Mouse (Mus musculus) intestine, postnatal 0 days (tissue): ENCODE results near the gene 2700049A03Rik. TPM values are rescaled to one million over a fixed set of nuclear protein-coding genes. Genes with fewer than 3 reads are reported as not detected.
A peak's percentile ranks its signal among the peaks of the same experiment; 100 is the strongest.

Experiments
- ATAC-seq: fragments of 200-750 bp; cut with Nextera tagmentation; 2 replicates; pipeline ENCODE4 v1.8.0; 2017; ENCODE audit warnings: mild to moderate bottlenecking, moderate TSS enrichment, moderate library complexity
- H3K27ac ChIP-seq: fragments of 300-500 bp; sonication (generic); 2 replicates; pipeline ENCODE4 v1.5.1; 2014; ENCODE audit warnings: mild to moderate bottlenecking, low read depth, low read length, moderate library complexity
- H3K27me3 ChIP-seq: fragments of 300-500 bp; sonication (generic); replicated peaks from 2 replicates; pipeline ENCODE4 v1.6.1; 2014; ENCODE audit warnings: low read length, mixed read lengths; ENCODE audit not compliant: control insufficient read depth, insufficient read depth
- H3K36me3 ChIP-seq: fragments of 300-500 bp; sonication (generic); 2 replicates; pipeline ENCODE4 v1.6.1; 2014; ENCODE audit warnings: mild to moderate bottlenecking, moderate library complexity; ENCODE audit not compliant: control insufficient read depth, insufficient read depth
- H3K4me1 ChIP-seq: fragments of 300-500 bp; sonication (generic); replicated peaks from 2 replicates; pipeline ENCODE4 v1.6.1; 2014; ENCODE audit warnings: antibody characterized with exemption, low read length, mixed read lengths; ENCODE audit not compliant: control insufficient read depth, insufficient read depth
- H3K4me2 ChIP-seq: fragments of 300-500 bp; sonication (generic); replicated peaks from 2 replicates; pipeline ENCODE4 v1.6.1; 2014; ENCODE audit warnings: low read depth, mild to moderate bottlenecking, moderate library complexity
- H3K4me3 ChIP-seq: fragments of 300-500 bp; sonication (generic); 2 replicates; pipeline ENCODE4 v1.5.1; 2014; ENCODE audit warnings: low read depth, low read length
- H3K9ac ChIP-seq: fragments of 300-500 bp; sonication (generic); 2 replicates; pipeline ENCODE4 v1.6.1; 2014; ENCODE audit warnings: mild to moderate bottlenecking, low read depth, low read length
- H3K9me3 ChIP-seq: fragments of 300-500 bp; sonication (generic); 2 replicates; pipeline ENCODE4 v1.6.1; 2016; ENCODE audit warnings: mixed run types; ENCODE audit not compliant: control insufficient read depth
- CTCF ChIP-seq: sonication (generic); IDR thresholded peaks from 2 replicates; pipeline ENCODE4 v1.5.1; 2016; ENCODE audit warnings: low read depth, mild to moderate bottlenecking, control low read depth, antibody characterized with exemption, moderate library complexity
- WGBS: fragments of 180-500 bp; shearing (Covaris S2); extraction: QIAGEN DNeasy Blood & Tissue Kit; methylation state at CpG from one replicate; pipeline ENCODE4 v1.1.7; 2014; 5-methylcytosine and 5-hydroxymethylcytosine counted together
- polyA plus RNA-seq: library from polyadenylated mRNA; unstranded; fragments of >200 nt; fragmentation: Nextera tagmentation; extraction: Ambion mirVana; gene quantifications from 2 replicates; pipeline ENCODE4 v1.2.1, GENCODE M21; 2015

2700049A03Rik gene
- polyA plus RNA-seq, 1 experiment from 2014 or later = 2.7 TPM

DNA sequence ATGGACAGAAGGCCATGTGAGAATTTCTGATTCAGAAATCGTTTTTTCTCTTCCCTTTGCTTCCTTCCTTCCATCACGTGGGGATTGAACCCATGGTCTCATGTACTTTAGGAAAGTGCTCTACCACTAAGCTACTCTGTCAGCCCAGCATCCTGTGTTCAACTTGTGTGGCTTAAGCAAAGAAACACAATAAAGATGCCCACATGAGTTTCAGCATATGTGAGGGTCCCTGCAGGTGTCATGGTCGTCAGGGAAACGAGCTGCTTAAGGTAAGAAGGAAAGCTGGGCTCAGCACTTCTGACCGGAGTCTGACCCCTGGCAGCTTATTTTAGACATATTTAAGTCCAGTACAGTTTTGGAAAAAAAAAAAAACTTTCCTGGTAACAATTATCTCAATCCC is 134.5 kb downstream of the 2700049A03Rik start:
- no peaks in the 10 kb centered on the region for H3K9me3 ChIP-seq
- no peak for TF ChIP-seq CTCF
- no peak overlapping the region for H3K4me3 ChIP-seq
- no peak overlapping the region for H3K9ac ChIP-seq
- 81% methylated on average over 5 of the region's 5 CpGs for WGBS
- H3K4me1 ChIP-seq = no peaks in the 10 kb centered on the region
- no peak for ATAC-seq
- H3K36me3 ChIP-seq = no peaks in the 10 kb centered on the region
- no peaks in the 10 kb centered on the region for H3K27me3 ChIP-seq
- H3K27ac ChIP-seq = no peak overlapping the region
- H3K4me2 ChIP-seq = no peak overlapping the region

DNA sequence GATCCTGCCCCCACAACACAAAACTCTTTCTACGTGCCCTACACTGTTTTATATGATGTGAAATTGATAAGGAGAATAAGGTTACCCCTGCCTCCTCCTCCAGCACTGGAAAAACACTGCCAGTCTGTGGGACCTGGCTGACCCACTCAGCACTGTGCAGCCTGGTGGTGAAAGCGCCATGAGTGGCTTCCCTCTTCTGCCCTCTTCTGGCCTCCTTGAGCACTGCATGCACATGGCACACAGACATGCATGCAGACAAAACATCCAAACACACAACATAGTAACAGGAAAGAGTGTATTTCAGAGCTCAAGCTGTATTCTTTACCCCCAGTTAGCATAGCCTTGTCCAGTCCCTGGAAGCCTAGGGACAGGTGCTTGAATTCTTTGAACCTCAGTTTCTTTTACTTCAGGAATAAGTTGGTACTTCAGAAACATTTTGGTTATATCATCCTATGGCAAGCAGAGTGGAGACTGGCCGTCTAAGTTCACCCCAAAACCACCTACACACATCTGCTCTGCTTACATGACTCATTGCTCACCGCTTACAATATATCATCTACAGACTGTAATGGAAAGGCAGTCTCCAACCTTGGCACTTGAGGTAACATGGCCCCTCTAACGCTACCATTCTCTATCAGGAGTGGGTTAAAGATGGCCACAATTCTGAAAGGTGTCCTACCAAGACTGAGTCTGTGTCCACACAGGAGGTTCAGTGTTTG is 138.0 kb downstream of the 2700049A03Rik start:
- WGBS = 92% methylated on average over 5 of the region's 5 CpGs
- Histone ChIP-seq H3K27me3 (no peaks in the 10 kb centered on the region), H3K9me3 (no peaks in the 10 kb centered on the region), H3K4me3 (no peak overlapping the region), H3K9ac (no peak overlapping the region), H3K4me1 (no peaks in the 10 kb centered on the region), H3K27ac (no peak overlapping the region), H3K4me2 (no peak overlapping the region), H3K36me3 (no peaks in the 10 kb centered on the region)
- TF ChIP-seq CTCF = peak; percentile 50
- ATAC-seq = no peak

DNA sequence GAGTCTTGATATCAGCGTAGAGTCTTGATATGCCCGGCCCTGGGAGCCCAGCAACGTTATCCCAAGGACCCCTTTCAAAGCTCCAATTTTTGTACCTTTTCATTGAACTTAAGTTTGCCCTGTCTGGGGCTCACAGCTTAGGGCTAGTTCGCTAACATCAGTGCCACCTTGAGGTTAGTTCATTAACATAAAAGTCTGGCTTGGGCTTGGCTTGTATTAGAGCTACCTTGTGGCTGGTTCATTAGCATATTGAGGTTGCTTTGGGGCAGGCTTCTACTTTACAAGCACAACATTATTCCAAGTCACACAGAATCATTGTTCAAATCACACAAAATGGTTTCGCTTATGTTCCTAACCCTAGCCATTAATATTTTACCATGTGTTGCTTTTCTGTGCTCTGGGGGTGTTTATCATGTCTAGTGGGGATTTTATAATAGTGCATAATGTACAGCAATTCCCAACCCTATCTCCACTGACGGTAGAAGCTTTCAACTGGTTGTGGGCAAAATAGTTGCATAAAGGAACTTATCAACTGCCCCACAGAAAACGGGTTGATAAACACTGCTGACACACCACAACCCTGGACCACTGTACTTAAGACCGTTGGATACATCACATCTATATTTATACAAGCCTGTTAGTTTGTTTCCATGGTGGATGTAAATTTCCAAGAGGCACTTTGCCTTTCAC is 139.4 kb downstream of the 2700049A03Rik start:
- Histone ChIP-seq H3K27ac (no peak overlapping the region), H3K4me2 (no peak overlapping the region), H3K27me3 (no peaks in the 10 kb centered on the region), H3K4me1 (no peaks in the 10 kb centered on the region), H3K9ac (no peak overlapping the region), H3K4me3 (no peak overlapping the region), H3K36me3 (no peaks in the 10 kb centered on the region), H3K9me3 (no peaks in the 10 kb centered on the region)
- 82% methylated on average over 8 of the region's 8 CpGs for WGBS
- TF ChIP-seq CTCF = no peak
- no peak for ATAC-seq

DNA sequence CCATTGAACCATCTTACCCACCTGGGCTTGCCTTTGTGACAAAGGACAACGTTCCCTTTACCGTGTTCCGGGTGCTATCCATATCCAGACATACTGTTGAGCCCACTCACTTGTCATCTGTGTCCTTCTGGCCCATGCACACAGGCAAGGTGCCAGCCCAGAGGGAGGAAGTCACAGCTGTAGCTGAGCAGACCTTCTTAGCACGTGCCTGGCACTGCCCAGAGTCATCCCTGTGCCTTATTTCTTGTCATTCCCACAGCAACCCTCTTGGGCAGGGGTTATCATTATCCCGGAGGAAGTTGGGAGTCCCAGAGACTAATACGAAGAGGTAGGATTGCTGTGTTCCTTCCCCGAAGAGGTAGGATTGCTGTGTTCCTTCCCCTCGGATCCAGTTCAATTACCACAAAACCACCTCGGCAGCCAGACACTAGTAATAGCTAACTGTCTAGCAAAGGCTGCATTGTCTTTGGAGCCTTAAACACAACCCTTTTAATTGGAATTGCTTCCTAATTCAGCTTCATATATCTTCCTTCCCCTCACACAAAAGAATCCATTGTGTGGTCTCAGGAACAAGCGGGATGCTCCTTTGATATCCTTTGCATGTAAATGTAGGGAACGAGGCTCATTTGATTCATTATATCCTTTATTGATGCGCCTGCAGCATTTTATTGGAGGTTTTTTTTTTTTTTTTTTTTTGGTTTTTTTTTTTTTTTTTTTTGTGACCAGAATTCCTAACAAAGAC is 143.0 kb downstream of the 2700049A03Rik start:
- no peak for ATAC-seq
- WGBS = 78% methylated on average over 12 of the region's 12 CpGs

DNA sequence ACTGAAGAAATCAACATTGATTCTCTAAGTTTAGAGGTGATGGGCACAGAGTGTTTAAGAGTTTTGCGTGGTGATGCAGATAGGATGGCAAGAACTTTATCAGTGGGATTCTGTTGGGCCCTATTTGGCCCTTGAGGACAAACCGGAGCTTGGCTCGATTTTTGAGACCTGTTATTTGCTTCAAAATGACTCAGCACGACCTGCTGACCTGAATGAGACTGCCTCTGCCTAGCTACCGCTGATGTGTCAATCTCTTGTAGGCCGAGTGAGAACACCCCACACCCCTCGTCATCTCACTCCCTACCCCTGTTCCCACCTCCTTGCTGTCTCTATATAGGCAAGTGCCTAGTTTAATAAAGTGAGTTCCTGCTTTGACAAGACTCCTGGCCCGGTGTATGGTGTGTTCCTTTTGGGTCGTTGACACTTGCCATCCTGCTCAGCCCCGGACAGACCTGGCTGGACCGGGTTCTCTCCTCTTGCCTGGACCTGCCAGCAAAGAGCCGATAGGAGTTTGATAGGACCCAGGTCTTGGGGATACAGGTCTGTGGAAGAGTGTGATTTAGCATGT is 144.6 kb downstream of the 2700049A03Rik start:
- TF ChIP-seq CTCF = no peak
- no peak for ATAC-seq

More for the DNA sequence above, 143.0 kb downstream of the 2700049A03Rik start:
- no peak overlapping the region for H3K4me2 ChIP-seq
- no peaks in the 10 kb centered on the region for H3K36me3 ChIP-seq
- no peak overlapping the region for H3K9ac ChIP-seq
- no peaks in the 10 kb centered on the region for H3K9me3 ChIP-seq
- no peaks in the 10 kb centered on the region for H3K4me1 ChIP-seq
- no peaks in the 10 kb centered on the region for H3K27me3 ChIP-seq
- H3K4me3 ChIP-seq = no peak overlapping the region
- TF ChIP-seq CTCF = no peak
- H3K27ac ChIP-seq = no peak overlapping the region

DNA sequence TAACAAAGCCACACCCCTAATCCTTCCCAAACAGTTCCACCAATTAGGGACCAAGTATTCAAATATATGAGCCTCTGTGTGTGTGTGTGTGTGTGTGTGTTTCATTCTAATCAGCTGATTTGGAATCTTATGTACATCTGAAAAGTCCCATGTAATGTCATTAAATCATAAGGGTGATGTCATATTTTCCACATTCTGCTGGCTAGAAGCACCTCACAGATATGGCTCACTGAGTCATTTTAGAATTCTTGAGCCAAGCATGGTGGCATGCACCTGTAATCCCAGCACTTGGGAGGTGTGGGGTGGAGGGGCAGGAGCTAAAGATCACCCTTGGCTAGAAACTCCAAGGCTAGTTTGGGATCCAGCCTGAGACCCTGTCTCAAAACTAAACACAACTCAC is 148.8 kb downstream of the 2700049A03Rik start:
- Histone ChIP-seq H3K4me2 (no peak overlapping the region), H3K36me3 (no peaks in the 10 kb centered on the region), H3K27ac (no peak overlapping the region), H3K4me1 (no peaks in the 10 kb centered on the region), H3K9me3 (no peaks in the 10 kb centered on the region), H3K9ac (no peak overlapping the region), H3K4me3 (no peak overlapping the region), H3K27me3 (no peaks in the 10 kb centered on the region)
- no peak for TF ChIP-seq CTCF
- ATAC-seq = no peak

More for the DNA sequence above, 144.6 kb downstream of the 2700049A03Rik start:
- Histone ChIP-seq H3K4me1 (no peaks in the 10 kb centered on the region), H3K4me3 (no peak overlapping the region), H3K27ac (no peak overlapping the region), H3K36me3 (no peaks in the 10 kb centered on the region), H3K27me3 (no peaks in the 10 kb centered on the region), H3K9me3 (no peaks in the 10 kb centered on the region), H3K4me2 (no peak overlapping the region), H3K9ac (no peak overlapping the region)
- 77% methylated on average over 12 of the region's 12 CpGs for WGBS
